Mouse (Mus musculus) stomach, embryonic 14.5 days (tissue): ENCODE results near the gene Snrpa1. TPM values are rescaled to one million over a fixed set of nuclear protein-coding genes. Genes with fewer than 3 reads are reported as not detected.

Source experiments
- ATAC-seq: fragments of 200-750 bp; cut with Nextera tagmentation; 2 replicates; pipeline ENCODE4 v1.8.0; 2017; ENCODE audit warnings: low read depth, moderate TSS enrichment; ENCODE audit not compliant: insufficient number of reproducible peaks, insufficient read depth, low FRiP score
- H3K27ac ChIP-seq: fragments of 300-500 bp; sonication (generic); 2 replicates; pipeline ENCODE4 v1.5.1; 2014; ENCODE audit warnings: mild to moderate bottlenecking, low read length, moderate library complexity, mixed read lengths
- H3K27me3 ChIP-seq: fragments of 300-500 bp; sonication (generic); 2 replicates; pipeline ENCODE4 v1.6.1; 2014; ENCODE audit warnings: low read length, control low read depth, mixed read lengths; ENCODE audit not compliant: control insufficient read depth, insufficient read depth
- H3K36me3 ChIP-seq: fragments of 300-500 bp; sonication (generic); 2 replicates; pipeline ENCODE4 v1.6.1; 2014; ENCODE audit warnings: mild to moderate bottlenecking, control low read depth, low read length, moderate library complexity, mixed read lengths; ENCODE audit not compliant: control insufficient read depth, insufficient read depth
- H3K4me1 ChIP-seq: fragments of 300-500 bp; sonication (generic); 2 replicates; pipeline ENCODE4 v1.6.1; 2014; ENCODE audit warnings: low read length, control low read depth, mixed read lengths; ENCODE audit not compliant: control insufficient read depth, insufficient read depth
- H3K4me2 ChIP-seq: fragments of 300-500 bp; sonication (generic); replicated peaks from 2 replicates; pipeline ENCODE4 v1.6.1; 2014; ENCODE audit warnings: low read depth, low read length, control low read depth
- H3K4me3 ChIP-seq: fragments of 300-500 bp; sonication (generic); 2 replicates; pipeline ENCODE4 v1.5.1; 2014; ENCODE audit warnings: low read depth, low read length, control low read depth
- H3K9ac ChIP-seq: fragments of 300-500 bp; sonication (generic); replicated peaks from 2 replicates; pipeline ENCODE4 v1.6.1; 2014; ENCODE audit warnings: low read depth, mild to moderate bottlenecking, control low read depth, low read length, moderate library complexity, mixed read lengths
- H3K9me3 ChIP-seq: fragments of 300-500 bp; sonication (generic); 2 replicates; pipeline ENCODE4 v1.6.1; 2016; ENCODE audit warnings: low read depth, low read length, control low read depth; ENCODE audit not compliant: control insufficient read depth
- WGBS: fragments of 180-500 bp; shearing (Covaris S2); extraction: QIAGEN DNeasy Blood & Tissue Kit; methylation state at CpG from one replicate; pipeline ENCODE4 v1.1.7; 2014; 5-methylcytosine and 5-hydroxymethylcytosine counted together
- polyA plus RNA-seq: library from polyadenylated mRNA; unstranded; fragments of >200 nt; fragmentation: Nextera tagmentation; extraction: Ambion mirVana; gene quantifications from 2 replicates; pipeline ENCODE4 v1.2.1, GENCODE M21; 2014

Gene Snrpa1
- 166 and 170 TPM in 2 replicates for polyA plus RNA-seq

GRCm38 (mm10) chr7:66058703-66059102 is at the start of gene Snrpa1:
TSS of gene Snrpa1 (plus strand) at chr7:66059003.
- H3K36me3 ChIP-seq: peaks cover 8% of the 10 kb centered on the region; the same call in 1 of the 2 replicates
- ATAC-seq: no peak
- no peak within 1 kb of the TSS for H3K9ac ChIP-seq
- no peaks in the 10 kb centered on the region for H3K27me3 ChIP-seq
- peaks cover 12% of the 10 kb centered on the region for H3K4me1 ChIP-seq
- H3K27ac ChIP-seq: no peak within 1 kb of the TSS
- peak within 1 kb of the TSS; percentile 71 for H3K4me2 ChIP-seq
- 69% methylated on average over 1 of the region's 1 CpGs for WGBS
- H3K4me3 ChIP-seq: peak within 1 kb of the TSS; percentile 97
- no peaks in the 10 kb centered on the region for H3K9me3 ChIP-seq

GRCm38 (mm10) chr7:66010518-66010917 is 48.3 kb upstream of the Snrpa1 start:
- H3K4me3 ChIP-seq: no peak overlapping the region
- ATAC-seq: no peak
- no peaks in the 10 kb centered on the region for H3K36me3 ChIP-seq
- WGBS: 76% methylated on average over 6 of the region's 6 CpGs
- H3K27ac ChIP-seq: no peak overlapping the region
- H3K9me3 ChIP-seq: no peaks in the 10 kb centered on the region
- no peaks in the 10 kb centered on the region for H3K4me1 ChIP-seq
- no peak overlapping the region for H3K9ac ChIP-seq
- H3K27me3 ChIP-seq: no peaks in the 10 kb centered on the region
- H3K4me2 ChIP-seq: no peak overlapping the region

GRCm38 (mm10) chr7:66027747-66028146 is 31.1 kb upstream of the Snrpa1 start:
- ATAC-seq: no peak
- no peak overlapping the region for H3K4me2 ChIP-seq
- no peaks in the 10 kb centered on the region for H3K4me1 ChIP-seq
- H3K4me3 ChIP-seq: no peak overlapping the region
- no peaks in the 10 kb centered on the region for H3K9me3 ChIP-seq
- no peak overlapping the region for H3K27ac ChIP-seq
- H3K27me3 ChIP-seq: no peaks in the 10 kb centered on the region
- no peaks in the 10 kb centered on the region for H3K36me3 ChIP-seq
- WGBS: 78% methylated on average over 2 of the region's 2 CpGs
- no peak overlapping the region for H3K9ac ChIP-seq

- no peak overlapping the region for H3K9ac ChIP-seq
- H3K27me3 ChIP-seq: no peaks in the 10 kb centered on the region
- WGBS: 67% methylated on average over 6 of the region's 6 CpGs
- no peaks in the 10 kb centered on the region for H3K36me3 ChIP-seq
- H3K9me3 ChIP-seq: no peaks in the 10 kb centered on the region
- H3K27ac ChIP-seq: no peak overlapping the region
- no peak overlapping the region for H3K4me2 ChIP-seq
- H3K4me3 ChIP-seq: no peak overlapping the region
- no peak for ATAC-seq
- no peaks in the 10 kb centered on the region for H3K4me1 ChIP-seq
Observed at GRCm38 (mm10) chr7:66028766-66029512, 29.9 kb upstream of the Snrpa1 start.

- no peak for ATAC-seq
- Histone ChIP-seq H3K27me3 (no peaks in the 10 kb centered on the region), H3K27ac (no peak overlapping the region), H3K4me1 (peaks cover 7% of the 10 kb centered on the region; the same call in 1 of the 2 replicates), H3K36me3 (no peaks in the 10 kb centered on the region), H3K9ac (no peak overlapping the region), H3K4me2 (no peak overlapping the region), H3K9me3 (no peaks in the 10 kb centered on the region), H3K4me3 (no peak overlapping the region)
- WGBS: 41% methylated on average over 8 of the region's 8 CpGs
Observed at GRCm38 (mm10) chr7:66036809-66037208, 22.0 kb upstream of the Snrpa1 start.

- H3K27ac ChIP-seq: no peak overlapping the region
- 68% methylated on average over 3 of the region's 3 CpGs for WGBS
- no peak for ATAC-seq
Observed at GRCm38 (mm10) chr7:66038261-66038660, 20.5 kb upstream of the Snrpa1 start.

GRCm38 (mm10) chr7:66038730-66039129 is 20.1 kb upstream of the Snrpa1 start:
- H3K4me2 ChIP-seq: no peak overlapping the region
- ATAC-seq: no peak

More at GRCm38 (mm10) chr7:66038261-66038660, 20.5 kb upstream of the Snrpa1 start:
- Histone ChIP-seq H3K36me3 (no peaks in the 10 kb centered on the region), H3K4me1 (peaks cover 7% of the 10 kb centered on the region; the same call in 1 of the 2 replicates), H3K4me2 (no peak overlapping the region), H3K4me3 (no peak overlapping the region), H3K9me3 (no peaks in the 10 kb centered on the region), H3K9ac (no peak overlapping the region), H3K27me3 (no peaks in the 10 kb centered on the region)

GRCm38 (mm10) chr7:66040026-66040814 is 18.6 kb upstream of the Snrpa1 start:
- WGBS: 74% methylated on average over 18 of the region's 18 CpGs
- H3K4me1 ChIP-seq: peaks cover 10% of the 10 kb centered on the region; the same call in 1 of the 2 replicates
- H3K36me3 ChIP-seq: no peaks in the 10 kb centered on the region
- no peak overlapping the region for H3K27ac ChIP-seq
- H3K9me3 ChIP-seq: no peaks in the 10 kb centered on the region
- H3K4me3 ChIP-seq: no peak overlapping the region
- H3K9ac ChIP-seq: no peak overlapping the region
- no peaks in the 10 kb centered on the region for H3K27me3 ChIP-seq
- ATAC-seq: no peak
- H3K4me2 ChIP-seq: no peak overlapping the region

More at GRCm38 (mm10) chr7:66038730-66039129, 20.1 kb upstream of the Snrpa1 start:
- no peaks in the 10 kb centered on the region for H3K36me3 ChIP-seq
- H3K27ac ChIP-seq: no peak overlapping the region
- no peaks in the 10 kb centered on the region for H3K27me3 ChIP-seq
- peaks cover 7% of the 10 kb centered on the region; the same call in 1 of the 2 replicates for H3K4me1 ChIP-seq
- H3K9ac ChIP-seq: no peak overlapping the region
- H3K4me3 ChIP-seq: no peak overlapping the region
- H3K9me3 ChIP-seq: no peaks in the 10 kb centered on the region
- WGBS: 84% methylated on average over 11 of the region's 11 CpGs
